Mouse (Mus musculus): ENCODE measurements around the gene Hap1.

DNA sequence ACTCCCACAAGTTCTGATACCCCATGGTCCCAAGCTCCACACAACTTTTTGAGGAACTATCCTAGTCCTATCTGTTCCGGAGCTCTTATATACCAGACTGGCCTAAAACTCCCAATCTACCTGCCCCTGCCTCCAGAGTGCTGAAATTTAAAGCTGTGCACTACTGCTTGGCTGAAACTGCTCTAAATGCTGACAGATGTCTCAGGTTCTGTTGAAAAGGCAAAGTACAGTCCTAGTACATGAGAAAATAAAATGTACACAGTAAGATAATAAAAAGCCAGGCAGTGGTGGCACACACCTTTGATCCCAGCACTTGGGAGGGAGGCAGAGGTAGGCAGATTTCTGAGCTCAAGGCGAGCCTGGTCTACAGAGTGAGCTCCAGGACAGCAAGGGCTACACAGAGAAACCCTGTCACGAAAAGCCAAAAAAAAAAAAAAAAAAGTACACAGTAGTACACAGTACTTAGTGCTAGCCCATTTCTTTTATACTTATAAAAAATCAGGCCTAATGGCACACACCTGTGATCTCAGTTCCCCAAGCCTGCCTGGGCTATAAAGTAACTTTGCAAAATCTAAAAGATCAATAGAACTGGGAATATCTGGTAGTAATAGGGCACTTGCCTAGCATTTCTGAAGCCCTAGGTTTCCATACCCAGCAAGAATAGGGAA is 33.2 kb downstream of the Hap1 start:
- TF ChIP-seq CTCF (IDR thresholded peaks at IDR 0.05; ENCODE audit: extremely low read depth, insufficient read depth, insufficient read length, insufficient replicate concordance) (no peak), POLR2A (IDR thresholded peaks at IDR 0.05; ENCODE audit: low read depth, low read length) (no peak)

Measured in spleen, adult 2 months (tissue).